Mouse (Mus musculus): ENCODE results near the gene Pemt. TPM values are rescaled to one million over a fixed set of nuclear protein-coding genes. Genes with fewer than 3 reads are reported as not detected.

Gene Pemt
- polyA plus RNA-seq, 1 experiment from 2014 or later = 17.6 TPM

DNA sequence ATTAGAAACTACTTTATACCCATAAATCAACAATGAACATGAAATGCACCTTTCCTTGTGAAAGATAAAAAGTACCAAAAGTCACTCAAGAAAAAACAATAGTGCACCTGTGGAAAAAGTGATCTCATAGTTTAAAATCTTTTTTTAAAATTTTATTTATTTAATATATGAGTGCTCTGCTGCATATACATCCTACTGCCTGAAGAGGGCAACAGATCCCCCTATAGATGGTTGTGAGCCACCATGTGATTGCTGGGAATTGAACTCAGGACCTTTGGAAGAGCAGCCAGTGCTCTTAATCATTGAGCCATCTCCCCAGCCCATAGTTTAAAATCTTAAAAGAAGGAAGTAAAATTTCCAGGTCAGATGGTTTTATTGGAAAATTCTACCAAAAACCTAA is 4.0 kb downstream of the Pemt start:
- no peak for ATAC-seq (replicated peaks; ENCODE audit: insufficient number of reproducible peaks, low FRiP score, low TSS enrichment)
- no peak overlapping the region for H3K27ac ChIP-seq (ENCODE audit: low read depth, low read length)
- no peaks in the 10 kb centered on the region for H3K36me3 ChIP-seq (ENCODE audit: control insufficient read depth, insufficient read depth, low read length)
- no peak overlapping the region for H3K4me2 ChIP-seq
- no peak overlapping the region for H3K4me3 ChIP-seq (ENCODE audit: low read depth, low read length)
- H3K9ac ChIP-seq (ENCODE audit: low read depth, low read length) = no peak overlapping the region
- no peaks in the 10 kb centered on the region for H3K27me3 ChIP-seq (ENCODE audit: control insufficient read depth, insufficient read depth, low read length)
- no peaks in the 10 kb centered on the region for H3K4me1 ChIP-seq (ENCODE audit: control insufficient read depth, insufficient read depth, low read length)
- H3K9me3 ChIP-seq (replicated peaks; ENCODE audit: control insufficient read depth, low read length) = no peaks in the 10 kb centered on the region

DNA sequence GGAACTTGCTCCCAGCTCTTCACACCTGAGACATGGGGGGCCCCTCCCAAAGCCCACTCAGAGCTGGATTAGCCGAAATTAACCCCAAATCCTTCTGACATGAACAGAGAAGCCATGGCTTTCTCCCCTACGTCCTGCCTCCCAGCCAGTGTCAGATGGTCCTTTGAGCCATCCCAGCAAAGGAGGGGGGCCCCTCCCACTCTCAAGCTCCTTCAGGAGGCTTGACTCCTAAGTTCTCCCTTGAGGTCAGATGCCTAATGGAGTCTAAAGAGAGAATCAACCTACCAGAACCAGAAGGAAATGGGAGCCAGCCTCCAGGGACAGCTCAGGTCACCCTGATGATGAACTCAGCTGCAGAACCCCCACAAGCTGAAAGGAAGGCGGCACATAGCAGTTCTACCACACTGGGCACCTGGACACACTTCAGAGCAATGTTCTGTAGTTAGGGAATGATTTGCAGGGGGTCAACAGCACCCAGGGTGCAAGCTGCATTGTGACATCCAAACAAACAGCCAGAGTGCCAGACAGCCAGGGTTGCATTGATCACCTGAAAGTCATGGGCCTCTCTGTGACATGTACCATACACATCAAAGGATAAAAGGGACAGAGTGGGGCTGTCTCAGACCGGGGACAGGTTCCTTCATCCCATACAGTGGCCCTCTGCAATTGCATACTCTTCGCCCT is 9.6 kb downstream of the Pemt start:
- no peaks in the 10 kb centered on the region for H3K36me3 ChIP-seq (ENCODE audit: control insufficient read depth, insufficient read depth, low read length)
- no peak overlapping the region for H3K4me2 ChIP-seq
- no peak for ATAC-seq (replicated peaks; ENCODE audit: insufficient number of reproducible peaks, low FRiP score, low TSS enrichment)
- no peak overlapping the region for H3K27ac ChIP-seq (ENCODE audit: low read depth, low read length)
- no peaks in the 10 kb centered on the region for H3K9me3 ChIP-seq (replicated peaks; ENCODE audit: control insufficient read depth, low read length)
- H3K4me3 ChIP-seq (ENCODE audit: low read depth, low read length) = no peak overlapping the region
- peaks cover 8% of the 10 kb centered on the region for H3K4me1 ChIP-seq (ENCODE audit: control insufficient read depth, insufficient read depth, low read length)
- 59% methylated on average over 5 of the region's 5 CpGs for WGBS (ENCODE audit: insufficient replicate concordance)
- H3K9ac ChIP-seq (ENCODE audit: low read depth, low read length) = no peak overlapping the region
- no peaks in the 10 kb centered on the region for H3K27me3 ChIP-seq (ENCODE audit: control insufficient read depth, insufficient read depth, low read length)

DNA sequence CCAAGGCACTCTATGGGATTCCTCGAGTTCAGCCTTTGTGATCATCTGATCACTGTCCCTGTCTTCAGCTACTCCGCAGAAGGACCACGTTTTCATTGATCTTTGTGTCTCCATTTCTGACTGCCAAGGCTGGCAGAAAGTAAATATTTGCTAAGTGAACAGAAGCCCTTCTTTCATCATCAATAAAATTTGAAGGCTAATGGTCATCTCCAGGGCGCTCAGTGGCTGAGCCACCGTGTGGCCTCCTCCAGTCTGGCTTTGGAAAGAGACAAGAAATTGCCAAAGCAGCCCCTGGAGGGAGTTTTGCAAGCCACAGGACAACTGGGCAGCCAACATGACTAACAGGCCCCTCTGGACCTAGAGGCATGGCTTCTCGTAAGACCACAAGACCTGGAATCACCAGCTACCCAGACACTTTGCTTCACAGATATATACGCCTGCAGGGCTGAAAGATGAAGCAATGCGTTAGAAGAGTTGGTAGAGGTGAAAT is 11.3 kb downstream of the Pemt start:
- WGBS (ENCODE audit: insufficient replicate concordance) = 81% methylated on average over 8 of the region's 8 CpGs
- no peak overlapping the region for H3K4me2 ChIP-seq

DNA sequence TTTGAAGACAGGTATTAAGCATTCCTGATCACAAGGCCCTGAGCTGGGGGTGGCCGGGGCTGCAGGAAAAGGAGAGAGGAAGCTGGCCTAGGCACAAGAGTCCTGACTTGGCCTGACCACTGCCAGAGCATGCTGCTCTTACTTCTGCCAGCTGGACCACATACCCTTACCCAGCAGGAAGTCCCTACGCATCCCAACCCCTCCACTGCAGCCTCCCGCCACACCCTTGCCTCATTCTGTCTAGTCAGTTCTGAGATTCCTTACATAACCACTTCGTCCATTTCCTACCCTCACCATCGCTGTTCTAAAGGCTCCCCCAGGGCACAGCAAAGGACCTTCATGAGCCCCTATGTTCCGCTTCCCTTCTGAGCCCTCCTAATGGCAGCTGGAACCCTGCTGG is 12.0 kb downstream of the Pemt start:
- 72% methylated on average over 6 of the region's 6 CpGs for WGBS (ENCODE audit: insufficient replicate concordance)
- Histone ChIP-seq H3K9ac (ENCODE audit: low read depth, low read length) (no peak overlapping the region), H3K9me3 (replicated peaks; ENCODE audit: control insufficient read depth, low read length) (no peaks in the 10 kb centered on the region), H3K36me3 (ENCODE audit: control insufficient read depth, insufficient read depth, low read length) (no peaks in the 10 kb centered on the region), H3K4me2 (no peak overlapping the region), H3K4me3 (ENCODE audit: low read depth, low read length) (no peak overlapping the region), H3K27ac (ENCODE audit: low read depth, low read length) (no peak overlapping the region), H3K4me1 (ENCODE audit: control insufficient read depth, insufficient read depth, low read length) (peaks cover 10% of the 10 kb centered on the region), H3K27me3 (ENCODE audit: control insufficient read depth, insufficient read depth, low read length) (no peaks in the 10 kb centered on the region)
- no peak for ATAC-seq (replicated peaks; ENCODE audit: insufficient number of reproducible peaks, low FRiP score, low TSS enrichment)

More for the DNA sequence above, 11.3 kb downstream of the Pemt start:
- no peaks in the 10 kb centered on the region for H3K27me3 ChIP-seq (ENCODE audit: control insufficient read depth, insufficient read depth, low read length)
- peaks cover 10% of the 10 kb centered on the region for H3K4me1 ChIP-seq (ENCODE audit: control insufficient read depth, insufficient read depth, low read length)
- H3K9ac ChIP-seq (ENCODE audit: low read depth, low read length) = no peak overlapping the region
- no peaks in the 10 kb centered on the region for H3K36me3 ChIP-seq (ENCODE audit: control insufficient read depth, insufficient read depth, low read length)
- ATAC-seq (replicated peaks; ENCODE audit: insufficient number of reproducible peaks, low FRiP score, low TSS enrichment) = no peak
- no peaks in the 10 kb centered on the region for H3K9me3 ChIP-seq (replicated peaks; ENCODE audit: control insufficient read depth, low read length)
- H3K4me3 ChIP-seq (ENCODE audit: low read depth, low read length) = no peak overlapping the region
- H3K27ac ChIP-seq (ENCODE audit: low read depth, low read length) = no peak overlapping the region

DNA sequence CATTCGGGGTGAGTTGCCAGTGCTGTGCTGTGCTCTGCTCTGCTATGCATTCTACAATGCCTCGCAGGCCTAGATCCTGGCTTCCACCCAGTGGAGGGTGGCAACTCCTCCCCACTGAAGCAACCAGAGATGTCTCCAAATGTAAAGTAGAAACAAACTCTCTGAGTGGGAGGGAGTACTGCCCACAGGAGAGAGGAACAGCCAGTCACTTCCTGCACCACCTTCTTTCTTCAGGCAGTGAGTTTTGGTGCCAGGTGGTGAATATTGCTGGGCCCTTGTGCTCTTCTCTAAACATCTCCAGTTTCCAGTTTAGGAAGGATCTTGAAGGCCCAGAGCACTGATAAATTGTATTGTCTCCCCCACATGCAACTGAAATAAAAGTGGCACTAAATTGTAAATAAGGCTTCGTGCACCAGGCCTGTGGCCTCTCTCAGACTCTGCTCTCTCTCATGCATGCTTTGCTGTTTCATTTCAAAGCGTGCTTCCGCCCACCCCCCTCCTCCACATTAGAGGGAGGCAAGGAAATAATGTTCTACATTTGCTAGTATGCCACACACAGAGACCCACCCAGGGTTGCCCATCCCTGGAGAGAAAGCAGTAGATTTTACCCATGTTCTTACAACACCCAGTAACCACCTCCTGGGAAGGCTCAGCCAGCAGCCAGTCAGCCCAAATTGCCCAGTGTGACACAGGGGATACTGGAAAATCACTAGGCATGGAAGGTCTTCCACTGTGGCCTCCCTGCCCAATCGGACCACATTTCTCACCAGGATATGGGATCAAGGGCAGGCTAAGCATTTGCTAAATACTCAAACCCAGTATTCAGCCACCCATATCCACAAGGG is 13.5 kb downstream of the Pemt start:
- Histone ChIP-seq H3K9ac (ENCODE audit: low read depth, low read length) (no peak overlapping the region), H3K4me2 (no peak overlapping the region), H3K36me3 (ENCODE audit: control insufficient read depth, insufficient read depth, low read length) (no peaks in the 10 kb centered on the region), H3K4me1 (ENCODE audit: control insufficient read depth, insufficient read depth, low read length) (peaks cover 18% of the 10 kb centered on the region), H3K27ac (ENCODE audit: low read depth, low read length) (peak overlapping the region; percentile 32), H3K4me3 (ENCODE audit: low read depth, low read length) (no peak overlapping the region), H3K9me3 (replicated peaks; ENCODE audit: control insufficient read depth, low read length) (no peaks in the 10 kb centered on the region), H3K27me3 (ENCODE audit: control insufficient read depth, insufficient read depth, low read length) (no peaks in the 10 kb centered on the region)
- WGBS (ENCODE audit: insufficient replicate concordance) = 77% methylated on average over 6 of the region's 6 CpGs
- ATAC-seq (replicated peaks; ENCODE audit: insufficient number of reproducible peaks, low FRiP score, low TSS enrichment) = no peak

DNA sequence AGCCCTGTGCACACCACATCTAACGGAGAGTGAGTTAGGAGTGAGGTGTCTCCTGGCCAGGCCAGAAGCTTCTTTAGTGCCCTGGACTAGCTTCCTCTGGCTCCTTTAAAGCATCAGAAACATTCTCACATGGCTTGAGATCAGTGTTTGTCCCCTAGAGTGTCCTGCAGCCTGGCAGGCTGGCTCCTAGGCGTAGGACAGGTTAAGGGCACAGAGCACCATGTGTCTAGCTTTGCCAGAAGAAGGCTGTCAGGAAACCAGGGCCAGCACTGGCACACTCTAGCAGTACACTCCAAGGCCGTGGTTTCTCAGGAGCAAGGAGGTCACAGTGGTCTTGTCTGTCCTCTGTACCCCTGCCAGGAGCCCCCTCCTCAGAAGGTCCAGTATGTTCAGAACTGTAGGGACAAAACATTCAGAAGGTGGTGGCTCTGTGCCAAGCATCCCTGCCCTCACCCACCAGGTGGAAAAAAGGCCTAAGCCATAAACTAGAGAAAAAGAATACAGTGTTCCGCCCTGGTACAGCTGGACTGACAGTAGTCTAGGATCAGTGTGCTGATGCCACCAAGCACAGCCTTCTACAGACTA is 15.4 kb downstream of the Pemt start:
- no peak for ATAC-seq (replicated peaks; ENCODE audit: insufficient number of reproducible peaks, low FRiP score, low TSS enrichment)
- peaks cover 20% of the 10 kb centered on the region for H3K4me1 ChIP-seq (ENCODE audit: control insufficient read depth, insufficient read depth, low read length)
- no peak overlapping the region for H3K27ac ChIP-seq (ENCODE audit: low read depth, low read length)
- H3K4me2 ChIP-seq = no peak overlapping the region
- no peaks in the 10 kb centered on the region for H3K36me3 ChIP-seq (ENCODE audit: control insufficient read depth, insufficient read depth, low read length)
- H3K27me3 ChIP-seq (ENCODE audit: control insufficient read depth, insufficient read depth, low read length) = no peaks in the 10 kb centered on the region
- 86% methylated on average over 4 of the region's 4 CpGs for WGBS (ENCODE audit: insufficient replicate concordance)
- 0 out of 2 replicates have a peak overlapping the region, but pooled peaks have one; percentile 34 for H3K9ac ChIP-seq (ENCODE audit: low read depth, low read length)
- H3K9me3 ChIP-seq (replicated peaks; ENCODE audit: control insufficient read depth, low read length) = no peaks in the 10 kb centered on the region
- H3K4me3 ChIP-seq (ENCODE audit: low read depth, low read length) = no peak overlapping the region

DNA sequence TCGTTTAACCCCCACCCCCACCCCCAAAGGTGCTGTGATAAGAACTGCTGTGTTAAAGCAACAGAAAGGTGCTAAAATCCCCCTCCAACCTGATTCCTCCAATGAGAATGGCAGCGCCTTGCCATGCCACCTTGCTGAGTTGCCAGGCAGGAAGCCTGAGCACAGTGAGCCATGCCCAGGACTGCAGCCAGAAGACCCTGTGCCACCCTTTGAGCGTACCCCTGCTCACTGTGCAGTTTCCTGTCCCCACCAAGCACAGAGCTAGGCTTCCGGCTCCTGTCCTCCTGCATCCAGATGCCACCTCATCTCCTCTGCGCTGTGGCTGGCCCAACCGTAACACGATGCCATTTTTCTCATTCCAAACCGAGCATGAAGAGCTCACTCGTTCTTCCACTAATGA is 16.3 kb downstream of the Pemt start:
- H3K9ac ChIP-seq (ENCODE audit: low read depth, low read length) = no peak overlapping the region
- H3K4me2 ChIP-seq = no peak overlapping the region
- peaks cover 25% of the 10 kb centered on the region for H3K4me1 ChIP-seq (ENCODE audit: control insufficient read depth, insufficient read depth, low read length)
- no peak for ATAC-seq (replicated peaks; ENCODE audit: insufficient number of reproducible peaks, low FRiP score, low TSS enrichment)
- no peaks in the 10 kb centered on the region for H3K27me3 ChIP-seq (ENCODE audit: control insufficient read depth, insufficient read depth, low read length)
- no peaks in the 10 kb centered on the region for H3K9me3 ChIP-seq (replicated peaks; ENCODE audit: control insufficient read depth, low read length)
- H3K36me3 ChIP-seq (ENCODE audit: control insufficient read depth, insufficient read depth, low read length) = no peaks in the 10 kb centered on the region
- no peak overlapping the region for H3K4me3 ChIP-seq (ENCODE audit: low read depth, low read length)
- H3K27ac ChIP-seq (ENCODE audit: low read depth, low read length) = no peak overlapping the region
- 61% methylated on average over 9 of the region's 9 CpGs for WGBS (ENCODE audit: insufficient replicate concordance)

DNA sequence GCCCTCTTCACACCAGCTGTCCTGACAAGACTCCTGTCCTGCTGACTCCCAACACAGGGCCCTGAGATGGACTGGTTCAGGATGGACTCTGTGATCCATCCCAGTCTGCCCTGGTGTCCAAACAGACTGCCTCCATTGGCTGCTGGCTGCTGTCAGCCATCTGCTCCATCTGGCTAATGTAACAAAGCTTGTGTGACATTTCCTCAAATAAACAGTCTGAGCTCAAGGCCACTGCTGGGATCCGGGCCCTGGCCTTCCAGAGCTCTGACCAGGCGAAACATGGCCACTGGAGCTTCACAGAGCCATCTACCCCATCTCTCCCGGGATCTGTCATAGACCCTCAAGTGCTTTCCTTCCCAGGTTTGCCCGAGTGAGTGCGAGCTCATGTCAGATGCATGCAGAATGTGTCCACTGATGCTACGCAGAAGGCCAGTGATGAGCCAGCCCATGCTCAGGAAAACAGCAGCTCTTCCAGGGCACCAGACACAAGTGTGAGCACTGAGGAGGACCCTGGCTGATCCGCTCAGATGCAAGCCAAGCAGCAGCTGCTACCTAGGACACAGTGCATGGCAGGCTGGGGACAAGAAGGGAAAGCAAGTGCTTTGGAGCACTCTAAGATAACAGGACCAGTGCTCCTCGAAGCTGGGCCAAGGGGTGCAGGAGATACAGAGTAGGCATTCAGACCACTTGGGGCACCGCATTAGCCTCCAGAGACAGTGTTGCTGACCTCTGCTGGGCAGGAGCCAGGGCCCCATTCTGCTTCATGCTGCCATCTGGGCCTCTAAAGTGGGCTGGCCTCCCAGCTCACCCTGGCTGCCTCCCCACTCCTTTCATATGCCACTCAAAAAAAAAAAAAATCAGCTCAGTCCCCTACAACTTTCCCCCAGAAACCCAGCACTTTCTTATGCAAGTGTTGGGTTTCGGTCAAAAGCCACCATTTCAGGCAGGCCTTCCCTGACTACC is 18.1 kb downstream of the Pemt start:
- no peaks in the 10 kb centered on the region for H3K36me3 ChIP-seq (ENCODE audit: control insufficient read depth, insufficient read depth, low read length)
- H3K27me3 ChIP-seq (ENCODE audit: control insufficient read depth, insufficient read depth, low read length) = no peaks in the 10 kb centered on the region
- H3K9me3 ChIP-seq (replicated peaks; ENCODE audit: control insufficient read depth, low read length) = no peaks in the 10 kb centered on the region
- H3K4me2 ChIP-seq = no peak overlapping the region
- H3K4me1 ChIP-seq (ENCODE audit: control insufficient read depth, insufficient read depth, low read length) = peaks cover 23% of the 10 kb centered on the region
- 0 out of 2 replicates have a peak overlapping the region, but pooled peaks have one; percentile 5 for H3K9ac ChIP-seq (ENCODE audit: low read depth, low read length)
- no peak overlapping the region for H3K4me3 ChIP-seq (ENCODE audit: low read depth, low read length)
- 54% methylated on average over 10 of the region's 10 CpGs for WGBS (ENCODE audit: insufficient replicate concordance)
- H3K27ac ChIP-seq (ENCODE audit: low read depth, low read length) = no peak overlapping the region
- no peak for ATAC-seq (replicated peaks; ENCODE audit: insufficient number of reproducible peaks, low FRiP score, low TSS enrichment)

Data from heart, embryonic 11.5 days (tissue).